20 mouse cellular contexts compared by ENCODE assay signal in genomic region chr1:184222326-184222725, GRCm38 (mm10).
DNase-seq lines count a peak whose midpoint lies in the region; ATAC-seq and TF ChIP-seq lines count a peak whose summit lies in the region.
"Had no signal": no experiment of that assay in that cellular context is flagged by ENCODE, and none has a peak within 500 bp of the region (broad histone marks: within the 10 kb centered on the region; RNA-seq: fewer than 3 reads in every experiment).

No protein-coding gene starts in this region.

- no peak for TF ChIP-seq EP300 in lung, postnatal 0 days (IDR thresholded peaks at IDR 0.05)

- H3K4me3 ChIP-seq in heart, embryonic 11.5 days (ENCODE audit: low read depth, low read length), result no peak overlapping the region
- H3K4me3 ChIP-seq in heart, embryonic 16.5 days (ENCODE audit: low read length), result no peak overlapping the region
- H3K4me3 ChIP-seq in lung, postnatal 0 days (ENCODE audit: low read depth, low read length), result no peak overlapping the region
- H3K4me3 ChIP-seq: embryonic facial prominence, embryonic 10.5 days; forebrain, embryonic 13.5 days; hindbrain, embryonic 12.5 days had no signal

- 34% methylated on average over 2 of the region's 2 CpGs for WGBS in heart, embryonic 11.5 days (ENCODE audit: insufficient replicate concordance)
- 36% methylated on average over 2 of the region's 2 CpGs for WGBS in heart, embryonic 16.5 days
- 6% methylated on average over 2 of the region's 2 CpGs for WGBS in lung, postnatal 0 days

- DNase-seq in heart, postnatal 4 days, result no peak
- no peak for DNase-seq in heart, postnatal 25 days (ENCODE audit: low spot score)
- DNase-seq in lung, postnatal 0 days (ENCODE audit: low spot score), result no peak
- no peak for DNase-seq in lung, postnatal 10 days
- no peak for DNase-seq in right cerebral cortex, postnatal 14 days
- DNase-seq: adrenal gland, adult 2 months; adrenal gland, postnatal 25 days; cerebellum, adult 2 months; forebrain, postnatal 0 days; gastrocnemius, postnatal 14 days; heart, postnatal 36 days had no signal

- intact Hi-C loops in heart, postnatal 25 days (cut with DNase I), result no loop called here

- H3K27me3 ChIP-seq in heart, embryonic 11.5 days (ENCODE audit: control insufficient read depth, insufficient read depth, low read length), result no peaks in the 10 kb centered on the region
- no peaks in the 10 kb centered on the region for H3K27me3 ChIP-seq in heart, embryonic 16.5 days (ENCODE audit: control insufficient read depth, insufficient read depth, low read length)
- H3K27me3 ChIP-seq in lung, postnatal 0 days (replicated peaks; ENCODE audit: insufficient read depth, low read length), result no peaks in the 10 kb centered on the region
- H3K27me3 ChIP-seq: CH12.LX; forebrain, embryonic 13.5 days; hindbrain, embryonic 12.5 days had no signal

- peaks cover 8% of the 10 kb centered on the region for H3K4me1 ChIP-seq in heart, embryonic 11.5 days (ENCODE audit: control insufficient read depth, insufficient read depth, low read length)
- H3K4me1 ChIP-seq in heart, embryonic 16.5 days (ENCODE audit: control insufficient read depth, insufficient read depth, low read length), result peaks cover 8% of the 10 kb centered on the region; the same call in 1 of the 2 replicates
- H3K4me1 ChIP-seq in lung, postnatal 0 days (ENCODE audit: insufficient read depth, low read depth, low read length), result no peaks in the 10 kb centered on the region
- H3K4me1 ChIP-seq: embryonic facial prominence, embryonic 10.5 days; forebrain, embryonic 13.5 days; hindbrain, embryonic 12.5 days had no signal

- H3K9me3 ChIP-seq in heart, embryonic 11.5 days (replicated peaks; ENCODE audit: control insufficient read depth, low read length), result no peaks in the 10 kb centered on the region
- H3K9me3 ChIP-seq in heart, embryonic 16.5 days (replicated peaks; ENCODE audit: control insufficient read depth, low read length), result no peaks in the 10 kb centered on the region
- no peaks in the 10 kb centered on the region for H3K9me3 ChIP-seq in lung, postnatal 0 days (ENCODE audit: low read length)
- H3K9me3 ChIP-seq: embryonic facial prominence, embryonic 10.5 days; forebrain, embryonic 13.5 days; hindbrain, embryonic 12.5 days had no signal

- no peak for ATAC-seq in heart, embryonic 11.5 days (replicated peaks; ENCODE audit: insufficient number of reproducible peaks, low FRiP score, low TSS enrichment)
- ATAC-seq in heart, embryonic 16.5 days (replicated peaks; ENCODE audit: extremely low read depth, insufficient read depth, low FRiP score), result no peak
- 0 out of 2 replicates have a peak, but pooled peaks have one; percentile 6 for ATAC-seq in lung, postnatal 0 days
- ATAC-seq: forebrain, embryonic 13.5 days; forebrain, postnatal 0 days; hindbrain, embryonic 16.5 days; inflammation-experienced regulatory T-cells, adult 6 months; intestine, postnatal 0 days had no signal

- no peak overlapping the region for H3K27ac ChIP-seq in heart, embryonic 11.5 days (ENCODE audit: low read depth, low read length)
- H3K27ac ChIP-seq in heart, embryonic 16.5 days (ENCODE audit: low read length), result no peak overlapping the region
- H3K27ac ChIP-seq in lung, postnatal 0 days (ENCODE audit: low read length), result no peak overlapping the region
- H3K27ac ChIP-seq: embryonic facial prominence, embryonic 10.5 days; forebrain, embryonic 13.5 days; hindbrain, embryonic 12.5 days had no signal

- no peaks in the 10 kb centered on the region for H3K36me3 ChIP-seq in heart, embryonic 11.5 days (ENCODE audit: control insufficient read depth, insufficient read depth, low read length)
- H3K36me3 ChIP-seq in heart, embryonic 16.5 days (ENCODE audit: control insufficient read depth, insufficient read depth), result no peaks in the 10 kb centered on the region
- H3K36me3 ChIP-seq in lung, postnatal 0 days (ENCODE audit: insufficient read depth, low read length), result no peaks in the 10 kb centered on the region
- H3K36me3 ChIP-seq: embryonic facial prominence, embryonic 10.5 days; hindbrain, embryonic 12.5 days had no signal

- no peak overlapping the region for H3K9ac ChIP-seq in heart, embryonic 11.5 days (ENCODE audit: low read depth, low read length)
- no peak overlapping the region for H3K9ac ChIP-seq in heart, embryonic 16.5 days (ENCODE audit: low read length)
- H3K9ac ChIP-seq in lung, postnatal 0 days (replicated peaks; ENCODE audit: low read depth), result no peak overlapping the region
- H3K9ac ChIP-seq: forebrain, embryonic 13.5 days; forebrain, postnatal 0 days; hindbrain, embryonic 12.5 days had no signal

- TF ChIP-seq CTCF in lung, postnatal 0 days (IDR thresholded peaks at IDR 0.05), result no peak

- H3K4me2 ChIP-seq in heart, embryonic 11.5 days, result peak overlapping the region; percentile 27; the same call in 1 of the 2 replicates
- peak overlapping the region; percentile 10 for H3K4me2 ChIP-seq in heart, embryonic 16.5 days (ENCODE audit: low read depth, low read length)
- H3K4me2 ChIP-seq in lung, postnatal 0 days (replicated peaks; ENCODE audit: low read depth, low read length), result no peak overlapping the region
- H3K4me2 ChIP-seq: forebrain, embryonic 13.5 days; hindbrain, embryonic 12.5 days had no signal
